Mouse (Mus musculus): ENCODE measurements around the gene Cap1. TPM values are rescaled to one million over a fixed set of nuclear protein-coding genes. Genes with fewer than 3 reads are reported as not detected.
A peak's percentile ranks its signal among the peaks of the same experiment; 100 is the strongest.

The Cap1 gene
- polyA plus RNA-seq, 1 experiment from 2014 or later: 77.9 TPM

DNA sequence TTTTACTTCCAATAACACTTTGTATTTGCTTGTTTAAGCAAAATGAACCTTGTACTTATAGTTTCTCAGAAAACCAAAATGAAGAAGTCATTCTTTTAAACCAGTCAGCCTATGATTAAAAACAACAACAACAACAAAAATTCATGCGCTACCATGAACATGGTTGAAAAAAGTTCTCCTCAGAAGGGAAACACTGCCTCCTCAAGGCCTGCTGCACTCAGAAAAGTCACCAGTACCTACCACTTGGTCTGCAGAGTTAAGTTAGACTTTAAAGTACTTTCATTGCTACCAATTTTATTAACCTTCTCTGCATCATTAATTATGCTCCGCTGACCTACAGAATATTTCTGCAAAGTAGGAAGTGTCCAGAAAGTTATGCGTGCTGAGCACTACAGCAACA, 2.6 kb downstream of the Cap1 start:
- ATAC-seq (replicated peaks; ENCODE audit: low FRiP score, low TSS enrichment, low read depth) (no peak), DNase-seq (ENCODE audit: low spot score) (no peak)
- no peak overlapping the region for H3K4me3 ChIP-seq (ENCODE audit: low read depth, low read length)
- WGBS: 88% methylated on average over 3 of the region's 3 CpGs
- H3K4me1 ChIP-seq (replicated peaks; ENCODE audit: control insufficient read depth, insufficient read depth, low read length): peaks cover 18% of the 10 kb centered on the region
- no peaks in the 10 kb centered on the region for H3K27me3 ChIP-seq (replicated peaks; ENCODE audit: control insufficient read depth, insufficient read depth, low read length)
- H3K9ac ChIP-seq (ENCODE audit: low read length): no peak overlapping the region
- H3K36me3 ChIP-seq (ENCODE audit: control insufficient read depth, insufficient read depth, low read length): no peaks in the 10 kb centered on the region; the same call in 1 of the 2 replicates
- no peaks in the 10 kb centered on the region for H3K9me3 ChIP-seq (ENCODE audit: control insufficient read depth, low read length)
- H3K4me2 ChIP-seq (ENCODE audit: low read length): peak overlapping the region; percentile 76; the same call in 1 of the 2 replicates
- H3K27ac ChIP-seq (ENCODE audit: low read depth): no peak overlapping the region

- no peak overlapping the region for H3K4me3 ChIP-seq (ENCODE audit: low read depth, low read length)
- no peak overlapping the region for H3K27ac ChIP-seq (ENCODE audit: low read depth)
- ATAC-seq (replicated peaks; ENCODE audit: low FRiP score, low TSS enrichment, low read depth): no peak
- DNase-seq (ENCODE audit: low spot score): no peak
- no peaks in the 10 kb centered on the region for H3K27me3 ChIP-seq (replicated peaks; ENCODE audit: control insufficient read depth, insufficient read depth, low read length)
- no peak overlapping the region for H3K4me2 ChIP-seq (ENCODE audit: low read length)
- no peaks in the 10 kb centered on the region for H3K9me3 ChIP-seq (ENCODE audit: control insufficient read depth, low read length)
- WGBS: 72% methylated on average over 3 of the region's 3 CpGs
- H3K36me3 ChIP-seq (ENCODE audit: control insufficient read depth, insufficient read depth, low read length): no peaks in the 10 kb centered on the region; the same call in 1 of the 2 replicates
- H3K4me1 ChIP-seq (replicated peaks; ENCODE audit: control insufficient read depth, insufficient read depth, low read length): peaks cover 18% of the 10 kb centered on the region
- H3K9ac ChIP-seq (ENCODE audit: low read length): no peak overlapping the region
Observed at GRCm38 (mm10) chr4:122882544-122882943, 3.3 kb downstream of the Cap1 start.

GRCm38 (mm10) chr4:122878333-122879070, 7.4 kb downstream of the Cap1 start:
- ATAC-seq (replicated peaks; ENCODE audit: low FRiP score, low TSS enrichment, low read depth): no peak
- no peak overlapping the region for H3K9ac ChIP-seq (ENCODE audit: low read length)
- H3K9me3 ChIP-seq (ENCODE audit: control insufficient read depth, low read length): no peaks in the 10 kb centered on the region
- H3K4me1 ChIP-seq (replicated peaks; ENCODE audit: control insufficient read depth, insufficient read depth, low read length): 0 out of 2 replicates have a peak, but pooled peaks cover 3% of the 10 kb centered on the region
- no peaks in the 10 kb centered on the region for H3K27me3 ChIP-seq (replicated peaks; ENCODE audit: control insufficient read depth, insufficient read depth, low read length)
- H3K4me2 ChIP-seq (ENCODE audit: low read length): no peak overlapping the region
- H3K36me3 ChIP-seq (ENCODE audit: control insufficient read depth, insufficient read depth, low read length): no peaks in the 10 kb centered on the region; the same call in 1 of the 2 replicates
- 89% methylated on average over 2 of the region's 2 CpGs for WGBS
- H3K4me3 ChIP-seq (ENCODE audit: low read depth, low read length): no peak overlapping the region
- no peak overlapping the region for H3K27ac ChIP-seq (ENCODE audit: low read depth)
- DNase-seq (ENCODE audit: low spot score): no peak

DNA sequence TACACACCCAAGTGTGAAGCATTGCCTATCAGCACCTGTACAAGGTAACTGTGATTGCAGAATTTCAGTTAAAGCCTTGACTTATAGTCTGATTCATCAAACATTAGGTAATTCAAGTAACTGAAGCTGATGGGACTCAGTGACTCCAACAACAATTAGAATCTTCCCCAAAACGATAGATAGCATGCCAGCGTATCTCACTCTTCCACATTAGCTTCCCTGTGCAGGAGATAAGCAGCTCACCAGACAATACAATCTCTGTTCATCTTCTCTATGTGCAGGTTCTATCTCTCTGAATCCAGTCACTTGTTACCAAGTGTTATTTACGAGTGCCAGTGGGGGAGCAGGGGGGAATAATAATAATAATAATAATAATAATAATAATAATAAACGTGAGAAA, 12.3 kb downstream of the Cap1 start:
- H3K27me3 ChIP-seq (replicated peaks; ENCODE audit: control insufficient read depth, insufficient read depth, low read length): no peaks in the 10 kb centered on the region
- no peak for DNase-seq (ENCODE audit: low spot score)
- 89% methylated on average over 4 of the region's 4 CpGs for WGBS
- no peak overlapping the region for H3K27ac ChIP-seq (ENCODE audit: low read depth)
- peaks cover 38% of the 10 kb centered on the region for H3K36me3 ChIP-seq (ENCODE audit: control insufficient read depth, insufficient read depth, low read length)
- H3K9me3 ChIP-seq (ENCODE audit: control insufficient read depth, low read length): no peaks in the 10 kb centered on the region
- H3K4me2 ChIP-seq (ENCODE audit: low read length): no peak overlapping the region
- H3K9ac ChIP-seq (ENCODE audit: low read length): no peak overlapping the region
- no peak overlapping the region for H3K4me3 ChIP-seq (ENCODE audit: low read depth, low read length)
- H3K4me1 ChIP-seq (replicated peaks; ENCODE audit: control insufficient read depth, insufficient read depth, low read length): no peaks in the 10 kb centered on the region
- no peak for ATAC-seq (replicated peaks; ENCODE audit: low FRiP score, low TSS enrichment, low read depth)

DNA sequence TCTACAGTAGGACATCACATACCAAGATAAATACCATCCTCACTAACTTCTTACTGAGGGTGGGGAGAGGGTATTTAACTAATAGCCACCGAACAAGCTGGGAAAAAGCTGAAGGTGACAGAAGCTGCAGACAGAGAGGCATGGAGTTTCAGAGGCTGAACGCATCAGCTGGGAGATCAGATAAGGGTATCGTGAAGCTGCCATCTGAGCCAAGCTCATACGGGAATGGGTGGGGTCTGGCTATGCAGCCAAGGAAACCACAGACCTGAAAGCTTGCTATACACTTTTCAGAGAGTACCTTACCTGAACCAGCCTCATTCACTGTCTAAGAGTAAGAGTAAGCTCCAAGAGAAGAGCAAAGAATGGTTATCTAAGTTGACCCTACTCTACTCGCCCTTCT, 12.9 kb downstream of the Cap1 start:
- peaks cover 43% of the 10 kb centered on the region for H3K36me3 ChIP-seq (ENCODE audit: control insufficient read depth, insufficient read depth, low read length)
- H3K9ac ChIP-seq (ENCODE audit: low read length): no peak overlapping the region
- H3K27me3 ChIP-seq (replicated peaks; ENCODE audit: control insufficient read depth, insufficient read depth, low read length): no peaks in the 10 kb centered on the region
- DNase-seq (ENCODE audit: low spot score): no peak
- H3K9me3 ChIP-seq (ENCODE audit: control insufficient read depth, low read length): no peaks in the 10 kb centered on the region
- H3K27ac ChIP-seq (ENCODE audit: low read depth): no peak overlapping the region
- no peaks in the 10 kb centered on the region for H3K4me1 ChIP-seq (replicated peaks; ENCODE audit: control insufficient read depth, insufficient read depth, low read length)
- no peak overlapping the region for H3K4me3 ChIP-seq (ENCODE audit: low read depth, low read length)
- ATAC-seq (replicated peaks; ENCODE audit: low FRiP score, low TSS enrichment, low read depth): no peak
- no peak overlapping the region for H3K4me2 ChIP-seq (ENCODE audit: low read length)
- 75% methylated on average over 5 of the region's 5 CpGs for WGBS

- Histone ChIP-seq H3K4me3 (ENCODE audit: low read depth, low read length) (no peak overlapping the region), H3K9me3 (ENCODE audit: control insufficient read depth, low read length) (no peaks in the 10 kb centered on the region), H3K27me3 (replicated peaks; ENCODE audit: control insufficient read depth, insufficient read depth, low read length) (no peaks in the 10 kb centered on the region), H3K4me2 (ENCODE audit: low read length) (no peak overlapping the region), H3K27ac (ENCODE audit: low read depth) (no peak overlapping the region), H3K4me1 (replicated peaks; ENCODE audit: control insufficient read depth, insufficient read depth, low read length) (no peaks in the 10 kb centered on the region), H3K36me3 (ENCODE audit: control insufficient read depth, insufficient read depth, low read length) (peaks cover 51% of the 10 kb centered on the region), H3K9ac (ENCODE audit: low read length) (no peak overlapping the region)
- DNase-seq (ENCODE audit: low spot score): no peak
- no peak for ATAC-seq (replicated peaks; ENCODE audit: low FRiP score, low TSS enrichment, low read depth)
- WGBS: 89% methylated on average over 2 of the region's 2 CpGs
Observed at GRCm38 (mm10) chr4:122871989-122872388, 13.9 kb downstream of the Cap1 start.

GRCm38 (mm10) chr4:122871269-122871668, 14.6 kb downstream of the Cap1 start:
- H3K9ac ChIP-seq (ENCODE audit: low read length): no peak overlapping the region
- ATAC-seq (replicated peaks; ENCODE audit: low FRiP score, low TSS enrichment, low read depth) (no peak), DNase-seq (ENCODE audit: low spot score) (no peak)
- H3K9me3 ChIP-seq (ENCODE audit: control insufficient read depth, low read length): no peaks in the 10 kb centered on the region
- no peaks in the 10 kb centered on the region for H3K4me1 ChIP-seq (replicated peaks; ENCODE audit: control insufficient read depth, insufficient read depth, low read length)
- no peaks in the 10 kb centered on the region for H3K27me3 ChIP-seq (replicated peaks; ENCODE audit: control insufficient read depth, insufficient read depth, low read length)
- WGBS: 94% methylated on average over 11 of the region's 11 CpGs
- no peak overlapping the region for H3K27ac ChIP-seq (ENCODE audit: low read depth)
- no peak overlapping the region for H3K4me3 ChIP-seq (ENCODE audit: low read depth, low read length)
- H3K4me2 ChIP-seq (ENCODE audit: low read length): no peak overlapping the region
- peaks cover 58% of the 10 kb centered on the region for H3K36me3 ChIP-seq (ENCODE audit: control insufficient read depth, insufficient read depth, low read length)

GRCm38 (mm10) chr4:122870741-122871140, 15.1 kb downstream of the Cap1 start:
- Histone ChIP-seq H3K27ac (ENCODE audit: low read depth) (no peak overlapping the region), H3K36me3 (ENCODE audit: control insufficient read depth, insufficient read depth, low read length) (peaks cover 64% of the 10 kb centered on the region), H3K4me3 (ENCODE audit: low read depth, low read length) (no peak overlapping the region), H3K4me1 (replicated peaks; ENCODE audit: control insufficient read depth, insufficient read depth, low read length) (no peaks in the 10 kb centered on the region), H3K4me2 (ENCODE audit: low read length) (no peak overlapping the region), H3K9me3 (ENCODE audit: control insufficient read depth, low read length) (no peaks in the 10 kb centered on the region), H3K27me3 (replicated peaks; ENCODE audit: control insufficient read depth, insufficient read depth, low read length) (no peaks in the 10 kb centered on the region), H3K9ac (ENCODE audit: low read length) (no peak overlapping the region)
- DNase-seq (ENCODE audit: low spot score) (no peak), ATAC-seq (replicated peaks; ENCODE audit: low FRiP score, low TSS enrichment, low read depth) (no peak)
- WGBS: 86% methylated on average over 5 of the region's 5 CpGs

DNA sequence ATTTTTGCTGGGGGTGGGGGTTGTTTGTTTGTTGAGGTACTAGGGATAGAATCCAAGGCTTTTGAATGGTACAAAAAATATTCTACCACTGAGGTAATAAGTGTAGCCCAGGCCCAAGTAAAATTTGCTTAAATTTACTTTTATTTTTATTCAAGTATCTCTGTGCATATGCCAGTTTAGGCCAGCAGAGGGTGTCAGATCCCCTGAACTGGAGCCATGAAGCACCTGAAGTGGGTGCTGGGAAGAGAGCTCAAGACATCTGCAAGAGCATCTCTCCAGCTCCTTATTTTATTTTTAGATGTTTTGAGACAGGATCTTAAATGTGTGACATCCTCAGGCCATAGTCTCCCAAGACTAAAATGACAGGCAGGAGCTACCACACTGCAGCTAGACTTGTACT, 15.8 kb downstream of the Cap1 start:
- Histone ChIP-seq H3K9ac (ENCODE audit: low read length) (no peak overlapping the region), H3K4me3 (ENCODE audit: low read depth, low read length) (no peak overlapping the region), H3K9me3 (ENCODE audit: control insufficient read depth, low read length) (no peaks in the 10 kb centered on the region), H3K4me1 (replicated peaks; ENCODE audit: control insufficient read depth, insufficient read depth, low read length) (no peaks in the 10 kb centered on the region), H3K4me2 (ENCODE audit: low read length) (no peak overlapping the region), H3K36me3 (ENCODE audit: control insufficient read depth, insufficient read depth, low read length) (peaks cover 71% of the 10 kb centered on the region), H3K27ac (ENCODE audit: low read depth) (no peak overlapping the region), H3K27me3 (replicated peaks; ENCODE audit: control insufficient read depth, insufficient read depth, low read length) (no peaks in the 10 kb centered on the region)
- no peak for ATAC-seq (replicated peaks; ENCODE audit: low FRiP score, low TSS enrichment, low read depth)
- no peak for DNase-seq (ENCODE audit: low spot score)
